Mouse (Mus musculus): ENCODE results near the gene Eef2. TPM values are rescaled to one million over a fixed set of nuclear protein-coding genes. Genes with fewer than 3 reads are reported as not detected.
"Not testable (repeated sequence)": the region's sequence is repeated elsewhere in the genome, so short reads cannot be mapped to it uniquely, and the experiment has no call there.

Eef2 gene
- polyA plus RNA-seq, 1 experiment, result 1,113 TPM

- DNase-seq (ENCODE audit: extremely low spot score in 1 of 2, low spot score in 1 of 2), result no peak
Observed at GRCm38 (mm10) chr10:81198990-81199389, 22.6 kb downstream of the Eef2 start.

DNA sequence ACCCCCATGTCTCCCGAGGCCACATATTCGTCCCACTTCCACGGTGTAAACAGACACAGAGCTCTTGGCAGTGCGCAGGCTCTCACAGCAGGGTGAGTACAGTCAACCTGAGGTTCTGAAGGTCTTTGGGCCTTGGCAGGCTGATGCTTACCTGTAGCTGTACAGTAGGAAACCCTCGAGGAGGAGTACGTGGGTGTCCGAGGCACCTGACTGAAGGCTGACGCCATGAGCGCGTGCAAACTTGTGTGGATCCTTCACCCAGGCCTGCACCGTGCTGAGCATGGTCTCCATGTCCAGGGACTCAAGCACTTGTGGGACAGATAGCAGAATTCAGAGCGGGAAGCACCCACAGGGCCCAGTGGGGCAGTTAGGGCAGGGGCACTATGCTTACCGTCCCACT is 23.7 kb downstream of the Eef2 start:
- DNase-seq (ENCODE audit: extremely low spot score in 1 of 2, low spot score in 1 of 2), result no peak

DNA sequence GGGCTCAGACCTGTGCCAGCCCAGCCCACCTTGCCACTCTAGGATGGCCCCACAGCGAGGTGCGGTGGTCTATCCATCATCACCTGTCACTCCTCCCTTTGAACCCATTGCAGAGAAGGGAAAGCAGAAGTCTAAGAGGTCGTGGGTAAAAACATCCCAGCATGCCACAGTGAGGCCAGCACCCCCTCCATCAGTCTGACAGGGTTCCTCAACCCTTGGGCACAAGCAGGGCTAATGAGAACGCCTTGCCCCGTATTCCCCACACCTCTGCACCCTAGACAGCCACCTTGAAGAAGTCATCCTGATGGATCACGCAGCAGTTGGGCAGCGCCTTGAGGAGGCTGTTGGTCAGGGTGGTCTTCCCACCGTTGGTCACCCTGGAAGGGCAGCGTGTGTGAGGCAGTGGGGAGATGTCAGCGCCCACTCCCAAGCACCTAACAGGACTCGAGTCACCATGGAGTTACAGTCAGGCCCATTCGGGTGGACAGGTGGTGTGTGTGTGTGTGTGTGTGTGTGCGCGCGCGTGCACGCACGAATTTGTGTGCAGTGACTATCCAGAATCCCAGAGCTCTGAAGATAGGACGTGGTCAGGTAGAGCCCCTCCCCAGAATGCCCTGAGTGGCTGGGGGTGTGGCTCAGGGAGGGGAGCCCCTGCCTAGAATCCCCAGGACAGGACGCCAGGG is 24.3 kb downstream of the Eef2 start:
- DNase-seq (ENCODE audit: extremely low spot score in 1 of 2, low spot score in 1 of 2), result no peak

DNA sequence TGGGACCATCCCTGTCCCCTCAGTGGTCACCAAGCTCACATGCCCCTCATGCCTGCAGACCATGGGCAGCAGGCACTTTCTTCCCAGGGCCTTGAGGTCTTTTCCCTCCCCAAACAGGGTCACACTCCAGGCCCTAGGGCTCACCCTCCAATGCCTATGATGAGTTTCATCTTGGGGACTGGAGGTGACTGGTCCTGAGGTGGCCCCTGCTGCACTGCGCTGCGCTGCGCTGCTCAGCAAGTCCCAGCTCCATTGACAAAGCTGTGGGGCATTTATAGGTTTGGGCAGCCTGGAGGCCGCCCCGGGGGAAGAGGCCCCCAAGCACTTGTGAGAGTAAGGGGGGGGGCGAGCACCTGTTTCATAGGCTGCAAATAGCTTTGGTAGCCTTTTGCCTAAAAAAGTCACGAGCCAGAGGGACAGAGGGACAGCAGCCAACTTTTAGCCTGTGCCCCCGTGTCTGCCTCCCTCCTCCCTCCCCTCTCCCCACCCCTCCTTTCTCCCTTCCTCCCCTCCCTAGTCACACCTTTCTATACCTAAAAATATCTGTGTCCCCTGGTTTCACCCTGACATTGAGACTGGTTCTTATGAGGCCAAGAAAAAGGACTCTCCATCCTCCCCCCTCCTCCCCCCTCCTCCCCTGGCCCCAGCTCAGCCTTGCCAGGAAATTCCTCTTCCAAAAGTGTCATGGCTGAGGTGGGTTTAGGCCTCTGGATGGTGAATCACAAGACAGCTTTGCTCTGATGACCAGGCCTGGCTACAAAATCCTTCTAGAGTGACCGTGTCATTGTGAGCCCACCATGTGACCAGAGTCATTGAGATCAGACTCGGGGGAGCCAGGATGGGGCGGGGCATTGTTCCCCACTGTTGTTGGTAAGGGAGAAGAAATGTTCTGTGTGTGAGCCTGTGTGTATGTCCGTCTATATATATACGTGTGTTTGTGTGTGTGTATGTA is 25.7 kb downstream of the Eef2 start, which contains the start of gene Nmrk2:
Gene Nmrk2, minus strand, starts transcription at position 245 of the 952 bp plus-strand sequence.
- DNase-seq (ENCODE audit: extremely low spot score in 1 of 2, low spot score in 1 of 2), result no peak

GRCm38 (mm10) chr10:81202978-81203720 is 26.7 kb downstream of the Eef2 start:
- DNase-seq (ENCODE audit: extremely low spot score in 1 of 2, low spot score in 1 of 2), result no peak

DNA sequence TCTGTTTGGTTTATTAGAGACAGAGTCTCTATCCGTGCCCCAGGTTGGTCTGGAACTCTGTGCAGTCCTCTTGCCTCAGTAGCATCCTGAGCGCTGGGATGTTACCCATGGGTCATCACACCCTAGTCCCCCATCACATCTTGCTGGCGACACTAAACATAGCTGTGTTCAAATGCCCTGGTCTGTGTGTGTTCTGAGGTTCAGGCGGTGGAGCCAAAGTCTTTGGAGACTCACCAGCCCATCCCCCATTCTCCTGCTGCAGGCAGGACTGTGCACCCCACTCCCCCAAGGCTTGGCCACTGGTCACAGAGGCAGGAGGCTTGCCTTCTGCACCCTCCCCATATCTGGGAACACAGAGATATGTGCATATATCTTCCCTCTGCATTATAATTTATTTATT is 27.7 kb downstream of the Eef2 start:
- no peak for DNase-seq (ENCODE audit: extremely low spot score in 1 of 2, low spot score in 1 of 2)

- no peak for DNase-seq (ENCODE audit: extremely low spot score in 1 of 2, low spot score in 1 of 2)
Observed at GRCm38 (mm10) chr10:81210154-81210553, 33.7 kb downstream of the Eef2 start.

- DNase-seq (ENCODE audit: extremely low spot score in 1 of 2, low spot score in 1 of 2), result no peak
Observed at GRCm38 (mm10) chr10:81216260-81216659, 39.8 kb downstream of the Eef2 start.

- no peak for DNase-seq (ENCODE audit: extremely low spot score in 1 of 2, low spot score in 1 of 2)
Observed at GRCm38 (mm10) chr10:81216810-81217209, 40.4 kb downstream of the Eef2 start.

GRCm38 (mm10) chr10:81217267-81217666 is 40.8 kb downstream of the Eef2 start:
- not testable (repeated sequence) for DNase-seq (ENCODE audit: extremely low spot score in 1 of 2, low spot score in 1 of 2)

- DNase-seq (ENCODE audit: extremely low spot score in 1 of 2, low spot score in 1 of 2), result peak in 1 of 2 experiments; percentile 73
Observed at GRCm38 (mm10) chr10:81217964-81218363, 41.5 kb downstream of the Eef2 start.

DNA sequence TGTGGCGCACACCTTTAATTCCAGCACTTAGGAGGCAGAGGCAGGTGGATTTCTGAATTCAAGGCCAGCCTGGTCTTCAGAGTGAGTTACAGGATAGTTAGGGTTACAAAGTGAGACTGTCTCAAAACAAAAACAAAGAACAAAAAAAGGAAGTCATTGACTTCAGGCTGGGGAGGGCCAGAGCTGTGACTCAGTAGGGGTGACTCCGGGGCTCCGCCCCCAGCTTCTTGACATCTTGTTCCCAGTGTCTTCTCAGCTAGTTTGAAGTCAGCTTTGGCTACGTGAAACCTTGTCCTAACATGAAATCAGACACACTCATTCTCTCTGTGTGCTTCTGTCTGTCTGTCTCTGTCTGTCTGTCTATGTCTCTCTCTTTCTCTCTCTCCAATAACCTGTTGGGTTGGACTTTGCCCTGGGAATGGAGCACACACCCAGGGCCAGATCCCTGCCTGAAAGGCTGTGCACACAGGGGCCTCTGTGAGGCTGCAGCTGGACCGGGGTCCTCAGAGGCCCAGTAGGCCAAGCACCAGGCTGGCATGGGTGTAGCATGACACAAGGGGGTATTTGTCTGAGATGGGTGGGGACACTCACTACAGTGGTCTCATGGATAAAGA is 45.1 kb downstream of the Eef2 start:
- no peak for DNase-seq (ENCODE audit: extremely low spot score in 1 of 2, low spot score in 1 of 2)

- not testable (repeated sequence) for DNase-seq (ENCODE audit: extremely low spot score in 1 of 2, low spot score in 1 of 2)
Observed at GRCm38 (mm10) chr10:81223731-81224130, 47.3 kb downstream of the Eef2 start.

- DNase-seq (ENCODE audit: extremely low spot score in 1 of 2, low spot score in 1 of 2), result peak in 1 of 2 experiments; percentile 64
Observed at GRCm38 (mm10) chr10:81229735-81230437, 53.5 kb downstream of the Eef2 start.

GRCm38 (mm10) chr10:81230438-81231332 is 54.3 kb downstream of the Eef2 start, which contains the start of gene Atcay:
Gene Atcay, minus strand, starts transcription at chr10:81230833.
- DNase-seq (ENCODE audit: extremely low spot score in 1 of 2, low spot score in 1 of 2), result peak; percentile 80 to 89

GRCm38 (mm10) chr10:81231436-81231835 is 55.0 kb downstream of the Eef2 start:
- DNase-seq (ENCODE audit: extremely low spot score in 1 of 2, low spot score in 1 of 2), result no peak
